Mouse (Mus musculus) lung, embryonic 16.5 days (tissue): ENCODE data around the gene Adora2a. TPM values are rescaled to one million over a fixed set of nuclear protein-coding genes. Genes with fewer than 3 reads are reported as not detected.
"Not testable (repeated sequence)": the region's sequence is repeated elsewhere in the genome, so short reads cannot be mapped to it uniquely, and the experiment has no call there.

ENCODE experiments used
- ATAC-seq: fragments of 200-750 bp; cut with Nextera tagmentation; 2 replicates; pipeline ENCODE4 v1.8.0; 2017; ENCODE audit warnings: low read depth, mild to moderate bottlenecking, moderate library complexity
- H3K27ac ChIP-seq: fragments of 300-500 bp; sonication (generic); 2 replicates; pipeline ENCODE4 v1.5.1; 2014; ENCODE audit warnings: mild to moderate bottlenecking, control low read depth, low read length
- H3K27me3 ChIP-seq: fragments of 300-500 bp; sonication (generic); 2 replicates; pipeline ENCODE4 v1.6.1; 2014; ENCODE audit warnings: low read depth, low read length, mixed read lengths; ENCODE audit not compliant: control insufficient read depth, insufficient read depth
- H3K36me3 ChIP-seq: fragments of 300-500 bp; sonication (generic); 2 replicates; pipeline ENCODE4 v1.6.1; 2014; ENCODE audit warnings: low read length; ENCODE audit not compliant: control insufficient read depth, insufficient read depth
- H3K4me1 ChIP-seq: fragments of 300-500 bp; sonication (generic); replicated peaks from 2 replicates; pipeline ENCODE4 v1.6.1; 2014; ENCODE audit warnings: low read length, mixed read lengths; ENCODE audit not compliant: control insufficient read depth, insufficient read depth
- H3K4me2 ChIP-seq: fragments of 300-500 bp; sonication (generic); 2 replicates; pipeline ENCODE4 v1.6.1; 2014; ENCODE audit warnings: low read depth, low read length, control low read depth
- H3K4me3 ChIP-seq: fragments of 300-500 bp; sonication (generic); 2 replicates; pipeline ENCODE4 v1.5.1; 2014; ENCODE audit warnings: mild to moderate bottlenecking, low read length, control low read depth
- H3K9ac ChIP-seq: fragments of 300-500 bp; sonication (generic); 2 replicates; pipeline ENCODE4 v1.6.1; 2014; ENCODE audit warnings: low read length, control low read depth
- H3K9me3 ChIP-seq: fragments of 300-500 bp; sonication (generic); 2 replicates; pipeline ENCODE4 v1.6.1; 2016; ENCODE audit warnings: low read length; ENCODE audit not compliant: control insufficient read depth
- WGBS: fragments of 180-500 bp; shearing (Covaris S2); extraction: QIAGEN DNeasy Blood & Tissue Kit; methylation state at CpG from one replicate; pipeline ENCODE4 v1.1.7; 2014; 5-methylcytosine and 5-hydroxymethylcytosine counted together
- polyA plus RNA-seq: library from polyadenylated mRNA; unstranded; fragments of >200 nt; fragmentation: Nextera tagmentation; extraction: Ambion mirVana; gene quantifications from 2 replicates; pipeline ENCODE4 v1.2.1, GENCODE M21; 2015

Adora2a gene
- polyA plus RNA-seq, 1 experiment from 2014 or later, result 8.9 TPM

- H3K27me3 ChIP-seq, H3K4me1 ChIP-seq, H3K4me2 ChIP-seq, H3K36me3 ChIP-seq, H3K9me3 ChIP-seq, H3K9ac ChIP-seq, H3K4me3 ChIP-seq: not testable (repeated sequence)
- 27% methylated on average over 12 of the region's 19 CpGs for WGBS
- ATAC-seq, result peak; percentile 89
- H3K27ac ChIP-seq, result peak overlapping the region; percentile 65; the same call in 1 of the 2 replicates
Measured at GRCm38 (mm10) chr10:75373655-75374351, 57.1 kb downstream of the Adora2a start.

GRCm38 (mm10) chr10:75378688-75379087 is 62.0 kb downstream of the Adora2a start:
- Histone ChIP-seq H3K27me3 (no peaks in the 10 kb centered on the region), H3K9ac (no peak overlapping the region), H3K4me1 (no peaks in the 10 kb centered on the region; the same call in 1 of the 2 replicates), H3K9me3 (no peaks in the 10 kb centered on the region), H3K36me3 (no peaks in the 10 kb centered on the region), H3K4me3 (no peak overlapping the region), H3K4me2 (no peak overlapping the region), H3K27ac (no peak overlapping the region)
- ATAC-seq, result peak; percentile 36; the same call in 1 of the 2 replicates
- WGBS, result 61% methylated on average over 10 of the region's 10 CpGs

Other genes starting within 250 kb of the Adora2a start
- gene Specc1l, start 104.8 kb upstream of the Adora2a start, polyA plus RNA-seq, result 48.2 and 49.0 TPM in 2 replicates
- gene Upb1, start 84.2 kb downstream of the Adora2a start, polyA plus RNA-seq, result 0.44 and 1.6 TPM in 2 replicates
- gene Snrpd3, start 200.7 kb downstream of the Adora2a start, polyA plus RNA-seq, result 135 and 150 TPM in 2 replicates
- 24.9 and 27.3 TPM in 2 replicates for gene Gucd1, start 201.1 kb downstream of the Adora2a start, polyA plus RNA-seq
- 1.7 and 1.9 TPM in 2 replicates for gene Lrrc75b, start 243.5 kb downstream of the Adora2a start, polyA plus RNA-seq
- gene Ggt1, start 244.7 kb downstream of the Adora2a start, polyA plus RNA-seq, result 1.7 and 2.3 TPM in 2 replicates